10 mouse cellular contexts compared by ENCODE assay signal in genomic region chr12:108078122-108078752, GRCm38 (mm10).
A peak's percentile ranks its signal among the peaks of the same experiment; 100 is the strongest.
DNase-seq lines count a peak whose midpoint lies in the region; ATAC-seq and TF ChIP-seq lines count a peak whose summit lies in the region.
"Had no signal": no experiment of that assay in that cellular context is flagged by ENCODE, and none has a peak within 500 bp of the region (broad histone marks: within the 10 kb centered on the region; RNA-seq: fewer than 3 reads in every experiment).

No protein-coding gene starts in this region.

- H3K9me3 ChIP-seq in forebrain, embryonic 10.5 days = no peaks in the 10 kb centered on the region
- H3K9me3 ChIP-seq in forebrain, embryonic 12.5 days = no peaks in the 10 kb centered on the region
- H3K9me3 ChIP-seq in midbrain, postnatal 0 days (ENCODE audit: low read length) = no peaks in the 10 kb centered on the region
- H3K9me3 ChIP-seq in midbrain, embryonic 14.5 days (ENCODE audit: control insufficient read depth, low read length) = no peaks in the 10 kb centered on the region
- no peaks in the 10 kb centered on the region for H3K9me3 ChIP-seq in intestine, postnatal 0 days (ENCODE audit: control insufficient read depth)
- H3K9me3 ChIP-seq in stomach, embryonic 15.5 days = no peaks in the 10 kb centered on the region

- no peak overlapping the region for H3K4me2 ChIP-seq in forebrain, embryonic 12.5 days
- H3K4me2 ChIP-seq in midbrain, postnatal 0 days (ENCODE audit: low read depth, low read length, poor library complexity, severe bottlenecking) = no peak overlapping the region
- H3K4me2 ChIP-seq in midbrain, embryonic 14.5 days (ENCODE audit: low read length) = no peak overlapping the region
- H3K4me2 ChIP-seq in intestine, postnatal 0 days (replicated peaks; ENCODE audit: low read depth) = no peak overlapping the region
- no peak overlapping the region for H3K4me2 ChIP-seq in stomach, embryonic 15.5 days

- H3K27me3 ChIP-seq in forebrain, embryonic 10.5 days (ENCODE audit: poor library complexity, severe bottlenecking) = no peaks in the 10 kb centered on the region
- H3K27me3 ChIP-seq in forebrain, embryonic 12.5 days = no peaks in the 10 kb centered on the region
- H3K27me3 ChIP-seq in midbrain, postnatal 0 days (ENCODE audit: insufficient read depth, low read length) = no peaks in the 10 kb centered on the region
- H3K27me3 ChIP-seq in midbrain, embryonic 14.5 days (ENCODE audit: control insufficient read depth, insufficient read depth, low read length) = no peaks in the 10 kb centered on the region
- no peaks in the 10 kb centered on the region for H3K27me3 ChIP-seq in intestine, postnatal 0 days (replicated peaks; ENCODE audit: control insufficient read depth, insufficient read depth, low read length)
- H3K27me3 ChIP-seq in stomach, embryonic 15.5 days (replicated peaks) = no peaks in the 10 kb centered on the region

- TF ChIP-seq CTCF in midbrain, postnatal 0 days (IDR thresholded peaks at IDR 0.05) = peak; percentile 11; the same call in 1 of the 2 replicates
- TF ChIP-seq CTCF in intestine, postnatal 0 days (IDR thresholded peaks at IDR 0.05; ENCODE audit: low read depth) = peak; percentile 76

- H3K4me1 ChIP-seq in forebrain, embryonic 10.5 days = peaks cover 11% of the 10 kb centered on the region
- H3K4me1 ChIP-seq in forebrain, embryonic 12.5 days = peaks cover 4% of the 10 kb centered on the region; the same call in 1 of the 2 replicates
- no peaks in the 10 kb centered on the region for H3K4me1 ChIP-seq in midbrain, postnatal 0 days (ENCODE audit: insufficient read depth, low read length)
- H3K4me1 ChIP-seq in midbrain, embryonic 14.5 days (ENCODE audit: control insufficient read depth, insufficient read depth, low read length) = no peaks in the 10 kb centered on the region
- no peaks in the 10 kb centered on the region for H3K4me1 ChIP-seq in intestine, postnatal 0 days (replicated peaks; ENCODE audit: control insufficient read depth, insufficient read depth, low read length)
- H3K4me1 ChIP-seq in stomach, embryonic 15.5 days = no peaks in the 10 kb centered on the region

- 79% methylated on average over 10 of the region's 10 CpGs for WGBS in forebrain, embryonic 10.5 days
- 74% methylated on average over 10 of the region's 10 CpGs for whole genome bisulfite sequencing in forebrain, embryonic 12.5 days
- WGBS in midbrain, postnatal 0 days = 73% methylated on average over 10 of the region's 10 CpGs
- WGBS in midbrain, embryonic 14.5 days = 76% methylated on average over 10 of the region's 10 CpGs
- WGBS in intestine, postnatal 0 days = 73% methylated on average over 10 of the region's 10 CpGs
- 74% methylated on average over 10 of the region's 10 CpGs for WGBS in stomach, embryonic 15.5 days

- peak overlapping the region; percentile 67 for H3K27ac ChIP-seq in forebrain, embryonic 10.5 days
- H3K27ac ChIP-seq in forebrain, embryonic 12.5 days = no peak overlapping the region
- H3K27ac ChIP-seq in midbrain, postnatal 0 days (ENCODE audit: low read depth, low read length) = no peak overlapping the region
- no peak overlapping the region for H3K27ac ChIP-seq in midbrain, embryonic 14.5 days (replicated peaks; ENCODE audit: low read depth, low read length)
- H3K27ac ChIP-seq in intestine, postnatal 0 days (ENCODE audit: low read depth, low read length) = no peak overlapping the region
- H3K27ac ChIP-seq in stomach, embryonic 15.5 days = no peak overlapping the region

- H3K9ac ChIP-seq in forebrain, embryonic 12.5 days = no peak overlapping the region
- H3K9ac ChIP-seq in midbrain, postnatal 0 days (replicated peaks; ENCODE audit: low read length, poor library complexity, severe bottlenecking) = no peak overlapping the region
- H3K9ac ChIP-seq in midbrain, embryonic 14.5 days (replicated peaks; ENCODE audit: low read length) = no peak overlapping the region
- no peak overlapping the region for H3K9ac ChIP-seq in intestine, postnatal 0 days (ENCODE audit: low read depth, low read length)
- H3K9ac ChIP-seq in stomach, embryonic 15.5 days = no peak overlapping the region

- no peaks in the 10 kb centered on the region for H3K36me3 ChIP-seq in forebrain, embryonic 10.5 days (replicated peaks)
- H3K36me3 ChIP-seq in forebrain, embryonic 12.5 days (replicated peaks) = no peaks in the 10 kb centered on the region
- no peaks in the 10 kb centered on the region for H3K36me3 ChIP-seq in midbrain, postnatal 0 days (ENCODE audit: insufficient read depth, low read length)
- no peaks in the 10 kb centered on the region for H3K36me3 ChIP-seq in midbrain, embryonic 14.5 days (ENCODE audit: control insufficient read depth, insufficient read depth, low read length)
- no peaks in the 10 kb centered on the region for H3K36me3 ChIP-seq in intestine, postnatal 0 days (ENCODE audit: control insufficient read depth, insufficient read depth)
- no peaks in the 10 kb centered on the region for H3K36me3 ChIP-seq in stomach, embryonic 15.5 days

- no peak for ATAC-seq in forebrain, embryonic 12.5 days (ENCODE audit: low FRiP score)
- ATAC-seq in midbrain, postnatal 0 days (ENCODE audit: low FRiP score) = no peak
- no peak for ATAC-seq in midbrain, embryonic 14.5 days (ENCODE audit: low FRiP score, low TSS enrichment)
- ATAC-seq in intestine, postnatal 0 days = peak; percentile 57
- ATAC-seq in stomach, embryonic 15.5 days (ENCODE audit: insufficient read depth, low FRiP score, low read depth) = 0 out of 2 replicates have a peak, but pooled peaks have one; percentile 18

- DNase-seq in forebrain, embryonic 10.5 days (ENCODE audit: extremely low spot score, low spot score) = no peak
- no peak for DNase-seq in midbrain, postnatal 0 days (ENCODE audit: low spot score)
- DNase-seq in midbrain, embryonic 14.5 days = no peak
- DNase-seq in thymus, adult 18-20 months = no peak
- no peak for DNase-seq in urinary bladder, adult 2 months (ENCODE audit: low spot score)
- DNase-seq: cerebellum, adult 18-20 months; gastrocnemius, postnatal 36 days had no signal

- no peak overlapping the region for H3K4me3 ChIP-seq in forebrain, embryonic 10.5 days
- H3K4me3 ChIP-seq in forebrain, embryonic 12.5 days (replicated peaks) = no peak overlapping the region
- H3K4me3 ChIP-seq in midbrain, postnatal 0 days (ENCODE audit: low read depth, low read length) = no peak overlapping the region
- no peak overlapping the region for H3K4me3 ChIP-seq in midbrain, embryonic 14.5 days (replicated peaks; ENCODE audit: low read depth, low read length)
- no peak overlapping the region for H3K4me3 ChIP-seq in intestine, postnatal 0 days (ENCODE audit: low read depth, low read length)
- no peak overlapping the region for H3K4me3 ChIP-seq in stomach, embryonic 15.5 days (replicated peaks)

Comparison
In these comparisons a context has a peak if more than half of its experiments do, and no peak if none do; other contexts are left out.
1. ATAC-seq: peak in intestine, postnatal 0 days (single experiment) and stomach, embryonic 15.5 days (single experiment); none in forebrain, embryonic 12.5 days (single experiment), midbrain, postnatal 0 days (single experiment) and midbrain, embryonic 14.5 days (single experiment).